Mouse (Mus musculus) forebrain, postnatal 0 days (tissue): ENCODE measurements around the gene Iscu. TPM values are rescaled to one million over a fixed set of nuclear protein-coding genes. Genes with fewer than 3 reads are reported as not detected.

Experiments used
- ATAC-seq: fragments of 200-750 bp; cut with Nextera tagmentation; 2 replicates; pipeline ENCODE4 v1.8.0; 2017; ENCODE audit warnings: mild to moderate bottlenecking, moderate library complexity
- DNase-seq: peaks from one replicate; pipeline ENCODE4 v3.0.0-alpha.2; 2015
- H3K27ac ChIP-seq: fragments of 300-500 bp; sonication (generic); 2 replicates; pipeline ENCODE4 v1.5.1; 2014; ENCODE audit warnings: low read depth, mild to moderate bottlenecking, antibody characterized with exemption, low read length, moderate library complexity, mixed read lengths
- H3K27me3 ChIP-seq: fragments of 300-500 bp; sonication (generic); 2 replicates; pipeline ENCODE4 v1.6.1; 2014; ENCODE audit warnings: mild to moderate bottlenecking, low read length, mixed read lengths; ENCODE audit not compliant: insufficient read depth
- H3K36me3 ChIP-seq: fragments of 300-500 bp; sonication (generic); 2 replicates; pipeline ENCODE4 v1.6.1; 2014; ENCODE audit warnings: mild to moderate bottlenecking, moderate library complexity; ENCODE audit not compliant: insufficient read depth
- H3K4me1 ChIP-seq: fragments of 300-500 bp; sonication (generic); 2 replicates; pipeline ENCODE4 v1.6.1; 2014; ENCODE audit warnings: antibody characterized with exemption; ENCODE audit not compliant: insufficient read depth
- H3K4me2 ChIP-seq: fragments of 300-500 bp; sonication (generic); 2 replicates; pipeline ENCODE4 v1.6.1; 2014; ENCODE audit warnings: low read depth, mild to moderate bottlenecking, moderate library complexity
- H3K4me3 ChIP-seq: fragments of 300-500 bp; sonication (generic); 2 replicates; pipeline ENCODE4 v1.5.1; 2014; ENCODE audit warnings: low read depth, low read length, mixed read lengths
- H3K9ac ChIP-seq: fragments of 300-500 bp; sonication (generic); 2 replicates; pipeline ENCODE4 v1.6.1; 2014; ENCODE audit warnings: mild to moderate bottlenecking
- H3K9me3 ChIP-seq: fragments of 300-500 bp; sonication (generic); 2 replicates; pipeline ENCODE4 v1.6.1; 2016; ENCODE audit warnings: low read length
- CTCF ChIP-seq: sonication (generic); IDR thresholded peaks from 2 replicates; pipeline ENCODE4 v1.5.1; 2016; ENCODE audit warnings: antibody characterized with exemption, control low read depth, low read depth
- WGBS: fragments of 180-500 bp; shearing (Covaris S2); extraction: QIAGEN DNeasy Blood & Tissue Kit; methylation state at CpG from one replicate; pipeline ENCODE4 v1.1.7; 2014; 5-methylcytosine and 5-hydroxymethylcytosine counted together
- polyA plus RNA-seq: library from polyadenylated mRNA; unstranded; fragments of >200 nt; fragmentation: Nextera tagmentation; extraction: Ambion mirVana; gene quantifications from 2 replicates; pipeline ENCODE4 v1.2.1, GENCODE M21; 2015
- total RNA-seq: library from RNA; depleted of rRNA; stranded (reverse); fragments of >200 nt; gene quantifications from 2 replicates; pipeline ENCODE4 v1.2.3, GENCODE M21; 2014

Iscu gene
- total and polyA plus RNA-seq, 2 experiments from 2014 or later = 67.2 to 98.9 TPM

DNA sequence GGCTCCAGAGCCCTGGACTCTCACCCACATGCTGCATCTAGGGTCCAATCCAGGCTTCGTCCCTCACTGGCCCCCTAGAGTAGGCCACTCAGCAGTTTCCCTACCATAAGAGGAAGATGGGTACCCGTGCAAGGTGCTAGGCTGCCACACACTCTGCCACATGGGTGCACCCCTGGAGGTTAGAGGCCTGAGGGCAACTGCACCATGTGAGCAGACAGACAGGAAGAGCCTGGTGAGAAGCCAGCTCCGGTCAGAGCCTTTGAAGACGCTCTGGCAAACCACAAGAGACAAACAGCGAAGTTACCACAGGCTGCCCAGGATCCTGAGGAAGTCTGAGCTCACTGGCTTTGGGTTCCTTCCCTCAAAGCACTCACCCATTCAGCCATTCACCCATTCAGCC, 14.4 kb downstream of the Iscu start:
- Histone ChIP-seq H3K4me3 (no peak overlapping the region), H3K9ac (no peak overlapping the region), H3K27me3 (no peaks in the 10 kb centered on the region; the same call in 1 of the 2 replicates), H3K27ac (no peak overlapping the region), H3K4me2 (no peak overlapping the region), H3K4me1 (no peaks in the 10 kb centered on the region), H3K9me3 (no peaks in the 10 kb centered on the region), H3K36me3 (no peaks in the 10 kb centered on the region)
- TF ChIP-seq CTCF = no peak
- DNase-seq = no peak
- WGBS = 85% methylated on average over 5 of the region's 5 CpGs
- ATAC-seq = no peak

DNA sequence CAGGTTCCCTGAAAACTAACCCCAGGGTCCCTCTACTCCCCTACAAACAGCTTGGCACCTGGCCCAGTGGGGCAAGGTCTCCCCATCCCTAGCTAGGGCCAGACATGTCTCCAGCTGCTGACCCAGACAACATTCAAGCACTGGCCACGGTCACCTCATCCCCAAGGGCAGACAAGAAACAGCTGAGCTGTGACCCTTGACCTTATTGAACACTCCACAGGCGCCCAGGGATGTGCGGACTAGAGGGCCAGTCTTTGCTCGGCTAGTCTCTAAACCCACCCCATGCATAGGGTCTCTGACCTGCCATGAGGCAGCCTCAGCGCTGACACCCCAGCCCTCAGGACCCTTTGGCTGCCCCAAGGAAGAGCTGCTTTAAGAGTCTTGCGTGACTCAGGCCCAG, 16.1 kb downstream of the Iscu start:
- Histone ChIP-seq H3K27ac (no peak overlapping the region), H3K27me3 (no peaks in the 10 kb centered on the region), H3K9ac (no peak overlapping the region), H3K36me3 (no peaks in the 10 kb centered on the region), H3K4me3 (no peak overlapping the region), H3K9me3 (no peaks in the 10 kb centered on the region), H3K4me1 (no peaks in the 10 kb centered on the region), H3K4me2 (no peak overlapping the region)
- DNase-seq = no peak
- no peak for ATAC-seq
- 66% methylated on average over 6 of the region's 6 CpGs for WGBS
- no peak for TF ChIP-seq CTCF

DNA sequence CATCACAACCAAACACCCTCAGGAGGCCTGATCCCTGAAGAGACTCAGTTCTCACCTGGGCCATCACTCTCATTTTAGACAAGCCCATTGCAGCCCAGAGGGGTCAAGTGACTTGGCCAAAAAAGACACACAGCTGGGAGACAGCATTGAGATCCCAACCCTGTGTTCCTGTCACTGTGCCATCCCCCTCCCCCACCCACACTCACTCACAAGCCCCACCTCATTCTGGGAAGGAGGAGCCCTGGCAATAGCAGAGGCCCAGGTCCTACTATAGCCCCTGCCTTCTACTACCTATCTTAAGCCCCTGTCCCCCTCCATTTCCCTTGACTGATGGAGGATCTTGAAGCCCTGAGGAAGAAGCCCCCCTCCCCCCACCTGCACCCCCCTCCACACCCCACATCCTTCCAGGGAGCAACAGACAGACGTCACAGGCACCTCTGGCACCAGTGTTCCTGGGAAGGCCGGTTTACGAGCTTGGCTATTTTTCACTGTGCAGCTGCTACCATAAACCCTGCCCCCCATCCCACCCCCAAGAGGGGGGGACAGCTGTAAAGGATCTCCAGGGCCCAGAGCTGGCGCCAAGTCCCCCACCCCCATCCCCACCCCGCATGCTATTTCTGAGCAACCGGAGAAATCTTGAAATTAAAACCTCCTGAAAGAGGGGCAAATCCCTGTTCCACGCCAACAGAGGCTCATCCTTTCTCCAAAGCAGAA, 16.7 kb downstream of the Iscu start:
- 52% methylated on average over 7 of the region's 7 CpGs for WGBS
- H3K4me1 ChIP-seq = no peaks in the 10 kb centered on the region
- H3K9ac ChIP-seq = no peak overlapping the region
- ATAC-seq (no peak), DNase-seq (no peak)
- H3K36me3 ChIP-seq = no peaks in the 10 kb centered on the region
- H3K9me3 ChIP-seq = no peaks in the 10 kb centered on the region
- no peak overlapping the region for H3K4me2 ChIP-seq
- no peak for TF ChIP-seq CTCF
- H3K27me3 ChIP-seq = no peaks in the 10 kb centered on the region
- H3K4me3 ChIP-seq = no peak overlapping the region
- no peak overlapping the region for H3K27ac ChIP-seq

DNA sequence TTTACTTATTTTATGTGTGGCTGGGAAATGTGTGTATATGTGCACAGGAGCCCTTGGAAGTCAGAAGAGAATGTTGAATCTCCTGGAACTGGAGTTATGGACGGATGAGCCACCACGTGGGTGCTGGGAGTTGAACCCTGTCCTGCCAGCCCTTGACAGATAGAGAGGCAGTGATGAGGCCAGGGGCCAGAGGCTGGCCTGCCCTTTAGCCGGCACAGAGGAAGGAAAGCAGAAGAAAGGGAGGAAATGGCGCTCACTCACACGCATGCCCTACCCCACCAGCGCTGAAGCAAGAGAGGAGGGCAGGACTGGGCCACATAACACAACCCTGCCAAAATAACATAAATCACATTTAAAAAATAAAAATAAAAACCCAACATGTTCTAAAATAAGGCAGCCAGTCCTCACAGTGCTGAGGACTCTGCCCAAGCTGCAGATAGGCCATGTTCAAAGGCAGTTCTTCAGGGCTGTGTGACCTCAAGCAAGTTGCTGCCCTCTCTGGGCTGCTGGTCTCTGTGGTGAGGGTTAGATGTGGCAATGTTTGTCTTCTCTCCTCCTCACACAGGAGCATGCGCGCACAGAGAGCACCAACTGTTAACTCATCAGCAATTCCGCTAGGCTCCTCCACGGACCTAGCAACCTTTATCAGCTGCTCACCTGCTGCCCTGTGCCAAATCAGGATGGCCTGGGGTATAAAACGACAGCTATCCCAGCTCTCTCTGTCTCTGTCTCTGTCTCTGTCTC, 18.1 kb downstream of the Iscu start:
- 83% methylated on average over 11 of the region's 11 CpGs for WGBS
- Histone ChIP-seq H3K4me3 (no peak overlapping the region), H3K4me2 (no peak overlapping the region), H3K36me3 (no peaks in the 10 kb centered on the region), H3K27ac (no peak overlapping the region), H3K9ac (no peak overlapping the region), H3K27me3 (no peaks in the 10 kb centered on the region), H3K4me1 (no peaks in the 10 kb centered on the region), H3K9me3 (no peaks in the 10 kb centered on the region)
- ATAC-seq (no peak), DNase-seq (no peak)
- no peak for TF ChIP-seq CTCF

DNA sequence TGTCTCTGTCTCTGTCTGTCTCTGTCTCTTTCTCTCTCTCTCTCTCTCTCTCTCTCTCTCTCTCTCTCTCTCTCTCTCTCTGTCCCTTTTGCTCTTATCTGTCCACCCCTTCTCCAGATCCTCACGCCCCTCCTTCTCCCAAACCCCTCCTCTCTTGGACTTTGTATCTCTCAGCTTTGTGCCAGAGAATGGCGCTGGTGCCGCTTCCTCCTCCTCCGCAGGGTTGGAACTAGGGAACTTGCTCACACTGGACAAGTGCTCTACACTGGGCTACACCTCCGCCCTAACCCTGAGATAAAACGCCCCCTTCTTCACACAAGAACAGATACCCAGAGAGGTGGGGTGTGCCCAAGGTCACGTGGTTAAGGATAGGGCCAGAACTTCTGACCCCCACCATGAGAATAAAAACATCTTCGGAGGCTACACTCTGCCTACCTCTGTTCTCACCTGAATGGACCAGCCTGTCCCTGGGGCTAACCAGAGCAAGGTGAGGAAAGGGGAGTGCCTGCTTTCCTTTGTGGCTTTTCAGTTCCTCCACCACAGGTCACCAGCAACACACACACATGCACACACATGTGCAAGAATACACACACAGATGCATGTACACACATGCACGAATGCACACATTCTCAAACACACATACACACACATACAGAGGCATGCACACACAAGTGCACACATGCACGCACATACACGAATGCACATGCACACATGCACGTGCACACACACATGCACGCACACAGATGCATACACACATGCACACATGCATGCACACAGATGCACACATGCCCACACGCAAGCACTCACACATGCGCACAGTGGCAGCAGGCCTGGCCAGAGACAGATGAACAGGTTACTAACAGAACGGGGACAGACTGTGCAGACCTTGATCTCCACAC, 18.9 kb downstream of the Iscu start:
- TF ChIP-seq CTCF = no peak
- Histone ChIP-seq H3K9me3 (no peaks in the 10 kb centered on the region), H3K4me1 (no peaks in the 10 kb centered on the region), H3K36me3 (no peaks in the 10 kb centered on the region), H3K4me3 (no peak overlapping the region), H3K27me3 (no peaks in the 10 kb centered on the region), H3K4me2 (no peak overlapping the region), H3K27ac (no peak overlapping the region), H3K9ac (no peak overlapping the region)
- no peak for ATAC-seq
- 84% methylated on average over 16 of the region's 16 CpGs for WGBS
- no peak for DNase-seq

DNA sequence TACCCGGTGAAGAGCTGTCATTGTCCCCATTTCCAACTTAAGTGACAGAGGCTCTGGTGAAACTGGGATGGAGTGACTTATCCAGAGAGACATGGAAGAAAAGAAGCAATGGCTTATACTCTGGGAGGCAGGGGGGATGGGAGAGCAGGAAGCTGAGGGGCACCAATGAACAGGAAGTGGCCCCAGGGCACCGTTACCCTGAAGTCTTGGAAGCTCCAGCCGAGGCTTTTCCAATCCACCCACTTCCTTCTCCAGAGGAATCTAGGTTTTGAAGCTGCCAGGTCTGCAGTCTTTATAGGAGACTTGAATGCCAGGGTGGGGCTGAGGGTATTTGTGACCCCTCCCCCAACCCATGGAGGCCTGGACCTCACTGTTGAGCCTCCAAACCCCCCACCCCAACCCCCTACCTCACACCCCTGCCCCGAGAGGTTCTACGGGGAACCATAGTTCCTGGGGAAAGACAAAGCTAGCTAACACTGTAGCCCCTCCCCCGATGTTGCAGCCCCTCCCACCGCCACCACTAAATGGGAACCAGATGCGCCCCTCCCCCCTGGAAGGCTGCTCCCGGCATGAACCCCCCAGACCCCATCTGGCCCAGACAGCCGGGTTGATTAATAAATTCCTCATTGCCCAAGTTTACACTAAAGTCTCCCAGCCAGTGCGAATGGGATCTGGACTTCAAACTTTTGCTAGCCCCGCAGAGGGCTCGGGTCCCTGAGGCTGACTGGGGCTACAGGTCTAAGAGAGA, 24.0 kb downstream of the Iscu start:
- Histone ChIP-seq H3K9ac (no peak overlapping the region), H3K4me2 (no peak overlapping the region), H3K27ac (no peak overlapping the region), H3K4me3 (no peak overlapping the region), H3K36me3 (no peaks in the 10 kb centered on the region), H3K9me3 (no peaks in the 10 kb centered on the region), H3K4me1 (no peaks in the 10 kb centered on the region), H3K27me3 (no peaks in the 10 kb centered on the region)
- DNase-seq = no peak
- no peak for TF ChIP-seq CTCF
- no peak for ATAC-seq
- 9% methylated on average over 13 of the region's 13 CpGs for WGBS
